Comparison of ENCODE assay signal across 8 mouse cellular contexts in genomic region chr10:67314811-67315435, GRCm38 (mm10). TPM values are rescaled to one million over a fixed set of nuclear protein-coding genes. Genes with fewer than 3 reads are reported as not detected.
DNase-seq lines count a peak whose midpoint lies in the region; ATAC-seq and TF ChIP-seq lines count a peak whose summit lies in the region.

No protein-coding gene starts in this region.

- no peaks in the 10 kb centered on the region for H3K9me3 ChIP-seq in MEL (replicated peaks; ENCODE audit: insufficient read depth, low read length)
- H3K9me3 ChIP-seq in midbrain, embryonic 15.5 days: no peaks in the 10 kb centered on the region

- peaks cover 3% of the 10 kb centered on the region for H3K79me2 ChIP-seq in MEL (ENCODE audit: control insufficient read depth, insufficient read depth, low read length, poor library complexity)

- peaks cover 0 to 35% of the 10 kb centered on the region in 2 experiments; a peak in 2 of 4 replicates for H3K36me3 ChIP-seq in MEL (ENCODE audit: control insufficient read depth in 1 of 2, insufficient read depth in 2 of 2, low read length in 2 of 2)
- no peaks in the 10 kb centered on the region for H3K36me3 ChIP-seq in midbrain, embryonic 15.5 days (replicated peaks)
- H3K36me3 ChIP-seq in thymus, adult 2 months (ENCODE audit: control insufficient read depth, insufficient read depth, low read length): no peaks in the 10 kb centered on the region

- peak; percentile 43; the same call in 1 of the 2 replicates for ATAC-seq in midbrain, embryonic 15.5 days (replicated peaks)

- no peak for TF ChIP-seq POLR2A in MEL (IDR thresholded peaks at IDR 0.05; ENCODE audit: control insufficient read depth in 1 of 2, insufficient read depth in 1 of 2, low read depth in 1 of 2, low read length in 2 of 2, poor library complexity in 1 of 2)
- no peak for TF ChIP-seq POLR2A in thymus, adult 2 months (IDR thresholded peaks at IDR 0.05; ENCODE audit: control insufficient read depth, extremely low read depth, insufficient read depth, low read length, poor library complexity)

- no peaks in the 10 kb centered on the region for H3K4me1 ChIP-seq in MEL (ENCODE audit: control insufficient read depth in 1 of 2, insufficient read depth in 2 of 2, low read length in 2 of 2)
- H3K4me1 ChIP-seq in midbrain, embryonic 15.5 days: peaks cover 11% of the 10 kb centered on the region; the same call in 1 of the 2 replicates
- H3K4me1 ChIP-seq in thymus, adult 2 months (replicated peaks; ENCODE audit: control insufficient read depth, insufficient read depth, low read length): no peaks in the 10 kb centered on the region; the same call in 1 of the 2 replicates

- 20% methylated on average over 12 of the region's 12 CpGs for WGBS in midbrain, embryonic 15.5 days
- WGBS in thymus, adult 2 months: 20% methylated on average over 10 of the region's 12 CpGs

- H3K27ac ChIP-seq in MEL (ENCODE audit: control insufficient read depth, low read depth, low read length): no peak overlapping the region
- H3K27ac ChIP-seq in midbrain, embryonic 15.5 days: no peak overlapping the region
- H3K27ac ChIP-seq in thymus, adult 2 months (ENCODE audit: control insufficient read depth, insufficient read depth, low read length): no peak overlapping the region

- peak; percentile 74 to 93 (median 86) for TF ChIP-seq CTCF in MEL (IDR thresholded peaks at IDR 0.05 in 2 of 3, conservative IDR thresholded peaks at IDR 0.05 in 1 of 3; ENCODE audit: control insufficient read depth in 1 of 3, insufficient read depth in 1 of 3, low read depth in 2 of 3, low read length in 3 of 3, poor library complexity in 1 of 3, severe bottlenecking in 1 of 3)
- no peak for TF ChIP-seq CTCF in thymus, adult 2 months (IDR thresholded peaks at IDR 0.05; ENCODE audit: borderline replicate concordance, control insufficient read depth, extremely low read depth, insufficient read depth, low read length, poor library complexity)

- no peak overlapping the region for H3K4me2 ChIP-seq in midbrain, embryonic 15.5 days

- H3K4me3 ChIP-seq in MEL (ENCODE audit: control insufficient read depth in 1 of 2, insufficient read depth in 1 of 2, low read depth in 2 of 2, low read length in 2 of 2): no peak overlapping the region
- no peak overlapping the region for H3K4me3 ChIP-seq in midbrain, embryonic 15.5 days
- no peak overlapping the region for H3K4me3 ChIP-seq in thymus, adult 2 months (ENCODE audit: control insufficient read depth, insufficient read depth, low read length)

- no peak for TF ChIP-seq EP300 in MEL (IDR thresholded peaks at IDR 0.05; ENCODE audit: low read depth in 1 of 2, low read length in 2 of 2)

- intact Hi-C loops in left cerebral cortex, postnatal 4 days (cut with DNase I): loop anchor here (2.0 to 10.0 kb wide), 3 partner anchors 417 to 670 kb away; no protein-coding TSS in a partner anchor

- TF ChIP-seq RAD21 in MEL (IDR thresholded peaks at IDR 0.05; ENCODE audit: low read depth, low read length): peak; percentile 81

- no peaks in the 10 kb centered on the region for H3K27me3 ChIP-seq in MEL (ENCODE audit: control insufficient read depth in 1 of 2, insufficient read depth in 2 of 2, low read length in 2 of 2)
- no peaks in the 10 kb centered on the region for H3K27me3 ChIP-seq in midbrain, embryonic 15.5 days (replicated peaks)
- no peaks in the 10 kb centered on the region for H3K27me3 ChIP-seq in thymus, adult 2 months (ENCODE audit: control insufficient read depth, insufficient read depth, low read length)

- peak; percentile 82 for DNase-seq in 416B (ENCODE audit: low read depth)
- peak; percentile 80 for DNase-seq in MEL (ENCODE audit: low read depth, low spot score)
- DNase-seq in cerebellum, adult 9-11 months: peak; percentile 14
- peak; percentile 89 for DNase-seq in forelimb bud, embryonic 11.5 days (ENCODE audit: low read depth, low spot score)
- peak; percentile 83 for DNase-seq in induced T-regulatory cell, adult 2 months (ENCODE audit: low read depth)
- peak; percentile 38 for DNase-seq in left cerebral cortex, postnatal 4 days
- DNase-seq in thymus, adult 2 months: peak; percentile 69

- no peak overlapping the region for H3K9ac ChIP-seq in MEL (ENCODE audit: control insufficient read depth, low read depth, low read length, poor library complexity, severe bottlenecking)
- no peak overlapping the region for H3K9ac ChIP-seq in midbrain, embryonic 15.5 days

TF ChIP-seq in MEL, 35 proteins besides CTCF, POLR2A, EP300 and RAD21:
- peak; percentile 67 for TF ChIP-seq SMC3 (IDR thresholded peaks at IDR 0.05; ENCODE audit: low read depth, low read length)
- 0 out of 2 replicates have a peak, but pooled peaks have one; percentile 9 for TF ChIP-seq ELF1 (IDR thresholded peaks at IDR 0.05; ENCODE audit: low read depth, low read length)
- TF ChIP-seq TAL1 (IDR thresholded peaks at IDR 0.05; ENCODE audit: low read length): no peak
- TF ChIP-seq ZMIZ1 (IDR thresholded peaks at IDR 0.05; ENCODE audit: low read depth, low read length): 0 out of 2 replicates have a peak, but pooled peaks have one; percentile 26
- TF ChIP-seq ZC3H11A (IDR thresholded peaks at IDR 0.05; ENCODE audit: low read depth, low read length): peak; percentile 36; the same call in 1 of the 2 replicates
- TF ChIP-seq CHD1 (IDR thresholded peaks at IDR 0.05; ENCODE audit: low read depth, low read length): no peak
- TF ChIP-seq ZNF384 (IDR thresholded peaks at IDR 0.05; ENCODE audit: low read depth, low read length): peak; percentile 55; the same call in 1 of the 2 replicates

RNA-seq across cellular contexts. Expression of gene Nrbf2, which starts 29.8 kb away (rescaled TPM):
- total RNA-seq in MEL (2012; rRNA removed): 18.5 and 19.5 TPM in 2 replicates
- 10 to 100 TPM in 1 of 2 experiments, not detected in 1; 38.9 TPM for polyA plus RNA-seq in MEL (2012; ENCODE audit: insufficient read depth in 1 of 2, insufficient read length in 2 of 2, low read depth in 1 of 2, low replicate concordance in 2 of 2, missing spikeins in 1 of 2)
- 10 to 100 TPM; 14.4 to 16.1 TPM for total RNA-seq in left cerebral cortex, postnatal 4 days (2021)
- 37.3 and 40.4 TPM in 2 replicates for polyA plus RNA-seq in midbrain, embryonic 15.5 days (2015; fragmentation: Nextera tagmentation; extraction: Ambion mirVana)
- polyA plus RNA-seq in thymus, adult 2 months (2012; rRNA removed): 8.7 and 11.2 TPM in 2 replicates

Comparison
In these comparisons a context has a peak if more than half of its experiments do, and no peak if none do; other contexts are left out.
1. DNase-seq: peak in every context shown above with its lines; median percentile 89 in forelimb bud, embryonic 11.5 days; 83 in induced T-regulatory cell, adult 2 months; 82 in 416B; 80 in MEL; 69 in thymus, adult 2 months; 38 in left cerebral cortex, postnatal 4 days; 14 in cerebellum, adult 9-11 months.